ENCODE assay signal across 13 mouse cellular contexts in genomic region chr1:36496719-36497118, GRCm38 (mm10). TPM values are rescaled to one million over a fixed set of nuclear protein-coding genes. Genes with fewer than 3 reads are reported as not detected.
DNase-seq lines count a peak whose midpoint lies in the region; ATAC-seq and TF ChIP-seq lines count a peak whose summit lies in the region.
"Had no signal": no experiment of that assay in that cellular context is flagged by ENCODE, and none has a peak within 500 bp of the region (broad histone marks: within the 10 kb centered on the region; RNA-seq: fewer than 3 reads in every experiment).

No protein-coding gene starts in this region.

- H3K9me3 ChIP-seq in intestine, postnatal 0 days (ENCODE audit: control insufficient read depth) = no peaks in the 10 kb centered on the region
- no peaks in the 10 kb centered on the region for H3K9me3 ChIP-seq in intestine, embryonic 16.5 days (ENCODE audit: control insufficient read depth, low read length)
- no peaks in the 10 kb centered on the region for H3K9me3 ChIP-seq in midbrain, embryonic 14.5 days (ENCODE audit: control insufficient read depth, low read length)
- H3K9me3 ChIP-seq in midbrain, embryonic 16.5 days (replicated peaks; ENCODE audit: control insufficient read depth, low read length, poor library complexity, severe bottlenecking) = no peaks in the 10 kb centered on the region
- H3K9me3 ChIP-seq in forebrain, embryonic 11.5 days (ENCODE audit: control insufficient read depth, low read length) = no peaks in the 10 kb centered on the region
- H3K9me3 ChIP-seq: hindbrain, embryonic 15.5 days; neural tube, embryonic 15.5 days had no signal

- WGBS in intestine, postnatal 0 days = 34% methylated on average over 2 of the region's 2 CpGs
- 54% methylated on average over 2 of the region's 2 CpGs for WGBS in intestine, embryonic 16.5 days
- WGBS in midbrain, embryonic 14.5 days = 66% methylated on average over 2 of the region's 2 CpGs
- WGBS in midbrain, embryonic 16.5 days = 56% methylated on average over 2 of the region's 2 CpGs
- WGBS in forebrain, embryonic 11.5 days = 72% methylated on average over 2 of the region's 2 CpGs

- no peak overlapping the region for H3K27ac ChIP-seq in intestine, postnatal 0 days (ENCODE audit: low read depth, low read length)
- H3K27ac ChIP-seq in intestine, embryonic 16.5 days (ENCODE audit: low read length) = no peak overlapping the region
- H3K27ac ChIP-seq in midbrain, embryonic 14.5 days (replicated peaks; ENCODE audit: low read depth, low read length) = no peak overlapping the region
- no peak overlapping the region for H3K27ac ChIP-seq in midbrain, embryonic 16.5 days (ENCODE audit: low read length)
- H3K27ac ChIP-seq in forebrain, embryonic 11.5 days (ENCODE audit: low read depth, low read length) = no peak overlapping the region
- H3K27ac ChIP-seq: hindbrain, embryonic 15.5 days; macrophage; neural tube, embryonic 15.5 days had no signal

- peak; percentile 27 to 44 for DNase-seq in adrenal gland, postnatal 36 days
- no peak for DNase-seq in adrenal gland, adult 8-10 months
- peak; percentile 52 for DNase-seq in midbrain, embryonic 14.5 days
- DNase-seq in retina, postnatal 1 day = peak; percentile 31
- DNase-seq in forebrain, embryonic 11.5 days (ENCODE audit: low spot score) = no peak

- no peak overlapping the region for H3K9ac ChIP-seq in intestine, postnatal 0 days (ENCODE audit: low read depth, low read length)
- H3K9ac ChIP-seq in intestine, embryonic 16.5 days (ENCODE audit: low read depth, low read length) = no peak overlapping the region
- H3K9ac ChIP-seq in midbrain, embryonic 14.5 days (replicated peaks; ENCODE audit: low read length) = no peak overlapping the region
- no peak overlapping the region for H3K9ac ChIP-seq in midbrain, embryonic 16.5 days (ENCODE audit: low read depth, low read length)
- no peak overlapping the region for H3K9ac ChIP-seq in forebrain, embryonic 11.5 days (ENCODE audit: low read length)
- H3K9ac ChIP-seq: hindbrain, embryonic 15.5 days; neural tube, embryonic 15.5 days had no signal

- no peak overlapping the region for H3K4me3 ChIP-seq in intestine, postnatal 0 days (ENCODE audit: low read depth, low read length)
- H3K4me3 ChIP-seq in intestine, embryonic 16.5 days (ENCODE audit: low read length) = no peak overlapping the region
- no peak overlapping the region for H3K4me3 ChIP-seq in midbrain, embryonic 14.5 days (replicated peaks; ENCODE audit: low read depth, low read length)
- H3K4me3 ChIP-seq in midbrain, embryonic 16.5 days (ENCODE audit: low read depth, low read length) = no peak overlapping the region
- H3K4me3 ChIP-seq in forebrain, embryonic 11.5 days (ENCODE audit: low read depth, low read length) = no peak overlapping the region
- H3K4me3 ChIP-seq: erythroblast, embryonic 14.5 days; hindbrain, embryonic 15.5 days; neural tube, embryonic 15.5 days had no signal

- H3K36me3 ChIP-seq in intestine, postnatal 0 days (ENCODE audit: control insufficient read depth, insufficient read depth) = peaks cover 35% of the 10 kb centered on the region; the same call in 1 of the 2 replicates
- H3K36me3 ChIP-seq in intestine, embryonic 16.5 days (ENCODE audit: control insufficient read depth, insufficient read depth, low read length) = peaks cover 17% of the 10 kb centered on the region
- H3K36me3 ChIP-seq in midbrain, embryonic 14.5 days (ENCODE audit: control insufficient read depth, insufficient read depth, low read length) = peaks cover 16% of the 10 kb centered on the region; the same call in 1 of the 2 replicates
- peaks cover 4% of the 10 kb centered on the region; the same call in 1 of the 2 replicates for H3K36me3 ChIP-seq in midbrain, embryonic 16.5 days (ENCODE audit: control insufficient read depth, insufficient read depth, low read length)
- H3K36me3 ChIP-seq in forebrain, embryonic 11.5 days (ENCODE audit: control insufficient read depth, insufficient read depth, low read length) = no peaks in the 10 kb centered on the region
- H3K36me3 ChIP-seq: hindbrain, embryonic 15.5 days had no signal

- H3K27me3 ChIP-seq in intestine, postnatal 0 days (replicated peaks; ENCODE audit: control insufficient read depth, insufficient read depth, low read length) = no peaks in the 10 kb centered on the region
- no peaks in the 10 kb centered on the region for H3K27me3 ChIP-seq in intestine, embryonic 16.5 days (replicated peaks; ENCODE audit: control insufficient read depth, insufficient read depth, low read length)
- H3K27me3 ChIP-seq in midbrain, embryonic 14.5 days (ENCODE audit: control insufficient read depth, insufficient read depth, low read length) = no peaks in the 10 kb centered on the region
- H3K27me3 ChIP-seq in midbrain, embryonic 16.5 days (ENCODE audit: control insufficient read depth, insufficient read depth, low read depth, low read length) = no peaks in the 10 kb centered on the region
- H3K27me3 ChIP-seq in forebrain, embryonic 11.5 days (ENCODE audit: control insufficient read depth, insufficient read depth, low read length) = no peaks in the 10 kb centered on the region
- H3K27me3 ChIP-seq: hindbrain, embryonic 15.5 days; neural tube, embryonic 15.5 days had no signal

- H3K4me1 ChIP-seq in intestine, postnatal 0 days (replicated peaks; ENCODE audit: control insufficient read depth, insufficient read depth, low read length) = 0 out of 2 replicates have a peak, but pooled peaks cover 7% of the 10 kb centered on the region
- H3K4me1 ChIP-seq in intestine, embryonic 16.5 days (ENCODE audit: control insufficient read depth, insufficient read depth, low read length) = peaks cover 11% of the 10 kb centered on the region
- no peaks in the 10 kb centered on the region for H3K4me1 ChIP-seq in midbrain, embryonic 14.5 days (ENCODE audit: control insufficient read depth, insufficient read depth, low read length)
- H3K4me1 ChIP-seq in midbrain, embryonic 16.5 days (ENCODE audit: control insufficient read depth, insufficient read depth, low read length) = no peaks in the 10 kb centered on the region
- H3K4me1 ChIP-seq in forebrain, embryonic 11.5 days (replicated peaks; ENCODE audit: control insufficient read depth, insufficient read depth, low read length) = no peaks in the 10 kb centered on the region; the same call in 1 of the 2 replicates
- H3K4me1 ChIP-seq: hindbrain, embryonic 15.5 days; neural tube, embryonic 15.5 days had no signal

- H3K4me2 ChIP-seq in intestine, postnatal 0 days (replicated peaks; ENCODE audit: low read depth) = no peak overlapping the region
- no peak overlapping the region for H3K4me2 ChIP-seq in intestine, embryonic 16.5 days (ENCODE audit: low read depth, low read length)
- no peak overlapping the region for H3K4me2 ChIP-seq in midbrain, embryonic 14.5 days (ENCODE audit: low read length)
- H3K4me2 ChIP-seq in midbrain, embryonic 16.5 days (ENCODE audit: low read length) = no peak overlapping the region
- H3K4me2 ChIP-seq in forebrain, embryonic 11.5 days (ENCODE audit: low read depth, low read length, severe bottlenecking) = no peak overlapping the region
- H3K4me2 ChIP-seq: hindbrain, embryonic 15.5 days; neural tube, embryonic 15.5 days had no signal

- no peak for ATAC-seq in intestine, postnatal 0 days
- ATAC-seq in intestine, embryonic 16.5 days = no peak
- ATAC-seq in midbrain, embryonic 14.5 days (ENCODE audit: low FRiP score, low TSS enrichment) = no peak
- ATAC-seq in midbrain, embryonic 16.5 days = no peak
- ATAC-seq in forebrain, embryonic 11.5 days (replicated peaks; ENCODE audit: low FRiP score) = no peak

- peak; percentile 67 for TF ChIP-seq CTCF in intestine, postnatal 0 days (IDR thresholded peaks at IDR 0.05; ENCODE audit: low read depth)

RNA-seq across cellular contexts. Expression of gene Cnnm3, which starts 14.9 kb away (rescaled TPM):
- total RNA-seq in adrenal gland, postnatal 36 days (2021) = 10 to 100 TPM; 21.5 to 34.2 TPM
- total RNA-seq in adrenal gland, adult 8-10 months (2022) = 10 to 100 TPM; 41.4 to 45.3 (median 42.6) TPM
- 2.5 and 2.6 TPM in 2 replicates for polyA plus RNA-seq in intestine, postnatal 0 days (2015; fragmentation: Nextera tagmentation; extraction: Ambion mirVana)
- polyA plus RNA-seq in intestine, embryonic 16.5 days (2015; fragmentation: Nextera tagmentation; extraction: Ambion mirVana) = 2.1 and 2.3 TPM in 2 replicates
- polyA plus RNA-seq in midbrain, embryonic 14.5 days (2014; fragmentation: Nextera tagmentation; extraction: Ambion mirVana) = 6.5 and 7.6 TPM in 2 replicates
- 4.2 and 4.5 TPM in 2 replicates for polyA plus RNA-seq in midbrain, embryonic 16.5 days (2015; fragmentation: Nextera tagmentation; extraction: Ambion mirVana)
- 6.8 and 7.4 TPM in 2 replicates for polyA plus RNA-seq in forebrain, embryonic 11.5 days (2014; fragmentation: Nextera tagmentation; extraction: Ambion mirVana)

RNA-seq across cellular contexts. Expression of gene Cnnm4, which starts 25.3 kb away (rescaled TPM):
- 1 to 10 TPM; 3.9 to 4.9 TPM for total RNA-seq in adrenal gland, postnatal 36 days (2021)
- total RNA-seq in adrenal gland, adult 8-10 months (2022) = 1 to 10 TPM; 4.1 to 6.2 (median 5.1) TPM
- polyA plus RNA-seq in intestine, postnatal 0 days (2015; fragmentation: Nextera tagmentation; extraction: Ambion mirVana) = 17.4 and 18.4 TPM in 2 replicates
- polyA plus RNA-seq in intestine, embryonic 16.5 days (2015; fragmentation: Nextera tagmentation; extraction: Ambion mirVana) = 39.2 and 40.2 TPM in 2 replicates
- 9.5 and 11.9 TPM in 2 replicates for polyA plus RNA-seq in midbrain, embryonic 14.5 days (2014; fragmentation: Nextera tagmentation; extraction: Ambion mirVana)
- polyA plus RNA-seq in midbrain, embryonic 16.5 days (2015; fragmentation: Nextera tagmentation; extraction: Ambion mirVana) = 9.8 and 11.5 TPM in 2 replicates
- polyA plus RNA-seq in forebrain, embryonic 11.5 days (2014; fragmentation: Nextera tagmentation; extraction: Ambion mirVana) = 14.6 and 15.0 TPM in 2 replicates

RNA-seq across cellular contexts. Expression of gene Ankrd23, which starts 40.0 kb away (rescaled TPM):
- total RNA-seq in adrenal gland, postnatal 36 days (2021) = 1 to 10 TPM; 6.4 to 8.1 TPM
- 10 to 100 TPM in 2 of 4 experiments, 1 to 10 TPM in 2; 6.8 to 18.1 (median 11.3) TPM for total RNA-seq in adrenal gland, adult 8-10 months (2022)
- 2.1 and 3.8 TPM in 2 replicates for polyA plus RNA-seq in intestine, postnatal 0 days (2015; fragmentation: Nextera tagmentation; extraction: Ambion mirVana)
- 12.7 and 14.6 TPM in 2 replicates for polyA plus RNA-seq in intestine, embryonic 16.5 days (2015; fragmentation: Nextera tagmentation; extraction: Ambion mirVana)
- 10.4 and 10.5 TPM in 2 replicates for polyA plus RNA-seq in midbrain, embryonic 14.5 days (2014; fragmentation: Nextera tagmentation; extraction: Ambion mirVana)
- polyA plus RNA-seq in midbrain, embryonic 16.5 days (2015; fragmentation: Nextera tagmentation; extraction: Ambion mirVana) = 16.1 and 17.0 TPM in 2 replicates
- 14.1 and 16.5 TPM in 2 replicates for polyA plus RNA-seq in forebrain, embryonic 11.5 days (2014; fragmentation: Nextera tagmentation; extraction: Ambion mirVana)

RNA-seq across cellular contexts. Expression of gene Gm42417, which starts 42.5 kb away (rescaled TPM):
- total RNA-seq in adrenal gland, postnatal 36 days (2021) = under 1 TPM in 1 of 2 experiments, not detected in 1; 0.49 TPM
- total RNA-seq in adrenal gland, adult 8-10 months (2022) = not detected
- 0.22 TPM in 1 of 2 replicates, not detected in the other for polyA plus RNA-seq in intestine, postnatal 0 days (2015; fragmentation: Nextera tagmentation; extraction: Ambion mirVana)
- 0.37 TPM in 1 of 2 replicates, not detected in the other for polyA plus RNA-seq in intestine, embryonic 16.5 days (2015; fragmentation: Nextera tagmentation; extraction: Ambion mirVana)
- not detected in 2 replicates for polyA plus RNA-seq in midbrain, embryonic 14.5 days (2014; fragmentation: Nextera tagmentation; extraction: Ambion mirVana)
- 0.20 and 0.75 TPM in 2 replicates for polyA plus RNA-seq in midbrain, embryonic 16.5 days (2015; fragmentation: Nextera tagmentation; extraction: Ambion mirVana)
- polyA plus RNA-seq in forebrain, embryonic 11.5 days (2014; fragmentation: Nextera tagmentation; extraction: Ambion mirVana) = not detected in 2 replicates
- polyA plus RNA-seq: erythroblast, embryonic 14.5 days; gonadal fat pad, adult 2 months had no signal

RNA-seq across cellular contexts. Expression of gene Ankrd39, which starts 50.5 kb away (rescaled TPM):
- total RNA-seq in adrenal gland, postnatal 36 days (2021) = 10 to 100 TPM; 11.3 to 12.6 TPM
- 10 to 100 TPM; 15.4 to 26.8 (median 18.7) TPM for total RNA-seq in adrenal gland, adult 8-10 months (2022)
- 15.0 and 18.5 TPM in 2 replicates for polyA plus RNA-seq in intestine, postnatal 0 days (2015; fragmentation: Nextera tagmentation; extraction: Ambion mirVana)
- polyA plus RNA-seq in intestine, embryonic 16.5 days (2015; fragmentation: Nextera tagmentation; extraction: Ambion mirVana) = 23.6 and 26.8 TPM in 2 replicates
- polyA plus RNA-seq in midbrain, embryonic 14.5 days (2014; fragmentation: Nextera tagmentation; extraction: Ambion mirVana) = 22.3 and 28.5 TPM in 2 replicates
- polyA plus RNA-seq in midbrain, embryonic 16.5 days (2015; fragmentation: Nextera tagmentation; extraction: Ambion mirVana) = 30.6 and 32.8 TPM in 2 replicates
- polyA plus RNA-seq in forebrain, embryonic 11.5 days (2014; fragmentation: Nextera tagmentation; extraction: Ambion mirVana) = 18.7 and 20.8 TPM in 2 replicates

Comparison
In these comparisons a context has a peak if more than half of its experiments do, and no peak if none do; other contexts are left out.
1. DNase-seq: peak in adrenal gland, postnatal 36 days (2 of 2), midbrain, embryonic 14.5 days (single experiment) and retina, postnatal 1 day (single experiment); none in adrenal gland, adult 8-10 months (single experiment) and forebrain, embryonic 11.5 days (single experiment).